Mouse (Mus musculus) olfactory bulb, adult 2 months (tissue): Measurements from ENCODE around the gene Ets1.

Experiments used
- CTCF ChIP-seq: fragments of 200-500 bp; IDR thresholded peaks from 2 replicates; pipeline ENCODE4 v1.5.1; 2012; ENCODE audit warnings: low read depth, mild to moderate bottlenecking, low read length, moderate library complexity; ENCODE audit not compliant: insufficient read depth
- POLR2A ChIP-seq: fragments of 200-500 bp; IDR thresholded peaks from 2 replicates; pipeline ENCODE4 v1.6.1; 2012; ENCODE audit warnings: mild to moderate bottlenecking, low read depth, low read length, moderate library complexity; ENCODE audit not compliant: insufficient read depth

DNA sequence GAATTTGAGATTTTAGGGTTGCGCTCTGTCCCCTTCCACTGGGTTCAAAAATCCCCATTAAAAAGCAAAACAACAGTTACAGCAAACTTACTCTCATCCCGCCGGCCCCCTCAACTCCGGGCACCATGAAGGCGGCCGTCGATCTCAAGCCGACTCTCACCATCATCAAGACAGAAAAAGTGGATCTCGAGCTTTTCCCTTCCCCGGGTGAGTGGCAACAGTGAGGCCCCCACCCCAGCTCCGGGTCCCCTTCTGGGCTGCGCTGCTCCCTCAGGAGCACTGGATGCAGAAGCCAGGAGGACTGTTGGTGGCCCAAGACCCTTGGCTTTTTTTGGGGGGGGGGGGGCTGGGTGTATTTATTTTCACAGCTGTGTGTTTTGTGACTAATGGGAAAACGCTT lies 60.2 kb downstream of the Ets1 start:
- no peak for TF ChIP-seq CTCF
- TF ChIP-seq POLR2A = no peak
